Mouse (Mus musculus): ENCODE measurements around the gene Ndufb7.

DNA sequence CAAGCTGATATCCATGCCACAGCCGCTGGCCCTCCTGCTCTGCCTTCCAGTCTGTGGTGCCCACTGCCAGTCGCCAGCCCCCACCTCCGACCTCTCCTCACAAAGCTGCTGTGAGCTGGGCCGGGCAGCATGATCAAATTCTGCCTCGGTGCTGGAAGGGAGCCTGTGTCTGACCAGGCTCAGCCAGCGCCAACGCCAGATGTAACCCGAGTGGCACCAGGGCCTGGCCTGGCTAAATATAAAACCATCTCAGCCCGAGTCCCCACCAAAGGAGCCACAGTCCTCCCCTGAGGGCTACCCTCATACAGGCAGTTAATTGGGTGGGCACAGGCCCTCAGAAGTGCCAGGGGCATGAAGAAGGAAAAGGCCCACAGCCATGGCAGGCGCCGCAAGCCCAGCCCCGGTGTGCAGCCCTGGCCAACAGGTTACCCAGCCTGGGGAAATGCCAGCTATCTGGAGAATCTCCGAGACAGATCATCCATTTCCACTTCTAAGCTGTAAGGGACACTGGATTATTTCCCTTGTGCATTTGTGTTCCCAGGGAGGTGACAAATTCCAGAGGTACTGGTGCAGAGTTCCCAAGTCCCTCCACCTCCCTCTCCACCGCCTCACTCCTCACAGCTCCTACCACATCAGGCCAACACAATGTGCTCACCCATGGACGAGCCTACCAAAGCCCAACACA, 8.3 kb downstream of the Ndufb7 start:
- no peak for TF ChIP-seq CHD2 (IDR thresholded peaks at IDR 0.05; ENCODE audit: low read depth, low read length)
- TF ChIP-seq ZC3H11A (IDR thresholded peaks at IDR 0.05; ENCODE audit: borderline replicate concordance, low read depth, low read length), result no peak
- TF ChIP-seq ZNF384 (IDR thresholded peaks at IDR 0.05; ENCODE audit: low read depth, low read length), result no peak
- TF ChIP-seq HCFC1 (IDR thresholded peaks at IDR 0.05; ENCODE audit: borderline replicate concordance, insufficient read depth, low read length), result no peak
